Mouse (Mus musculus) midbrain, embryonic 15.5 days (tissue): ENCODE data around the gene Tnxb. TPM values are rescaled to one million over a fixed set of nuclear protein-coding genes. Genes with fewer than 3 reads are reported as not detected.
"Not testable (repeated sequence)": the region's sequence is repeated elsewhere in the genome, so short reads cannot be mapped to it uniquely, and the experiment has no call there.

Source experiments
- ATAC-seq: fragments of 200-750 bp; cut with Nextera tagmentation; replicated peaks from 2 replicates; pipeline ENCODE4 v1.8.0; 2017; ENCODE audit warnings: moderate TSS enrichment
- H3K27ac ChIP-seq: fragments of 300-500 bp; sonication (generic); 2 replicates; pipeline ENCODE4 v1.5.1; 2015; ENCODE audit warnings: mild to moderate bottlenecking, inconsistent platforms
- H3K27me3 ChIP-seq: fragments of 300-500 bp; sonication (generic); replicated peaks from 2 replicates; pipeline ENCODE4 v1.6.1; 2015; ENCODE audit warnings: inconsistent platforms
- H3K36me3 ChIP-seq: fragments of 300-500 bp; sonication (generic); replicated peaks from 2 replicates; pipeline ENCODE4 v1.6.1; 2015; ENCODE audit warnings: inconsistent platforms
- H3K4me1 ChIP-seq: fragments of 300-500 bp; sonication (generic); 2 replicates; pipeline ENCODE4 v1.6.1; 2015; ENCODE audit warnings: inconsistent platforms
- H3K4me2 ChIP-seq: fragments of 300-500 bp; sonication (generic); 2 replicates; pipeline ENCODE4 v1.6.1; 2015; ENCODE audit warnings: inconsistent platforms, mild to moderate bottlenecking, moderate library complexity
- H3K4me3 ChIP-seq: fragments of 300-500 bp; sonication (generic); 2 replicates; pipeline ENCODE4 v1.5.1; 2015; ENCODE audit warnings: mild to moderate bottlenecking, inconsistent platforms
- H3K9ac ChIP-seq: fragments of 300-500 bp; sonication (generic); 2 replicates; pipeline ENCODE4 v1.6.1; 2015; ENCODE audit warnings: mild to moderate bottlenecking, inconsistent platforms
- H3K9me3 ChIP-seq: fragments of 300-500 bp; sonication (generic); 2 replicates; pipeline ENCODE4 v1.6.1; 2016; ENCODE audit warnings: inconsistent platforms
- WGBS: fragments of 180-500 bp; shearing (Covaris S2); methylation state at CpG from one replicate; pipeline ENCODE4 v1.1.7; 2015; ENCODE audit warnings: mixed read lengths; 5-methylcytosine and 5-hydroxymethylcytosine counted together
- polyA plus RNA-seq: library from polyadenylated mRNA; unstranded; fragments of >200 nt; fragmentation: Nextera tagmentation; extraction: Ambion mirVana; gene quantifications from 2 replicates; pipeline ENCODE4 v1.2.1, GENCODE M21; 2015

Gene Tnxb
- polyA plus RNA-seq, 1 experiment from 2014 or later, result 0.18 TPM

GRCm38 (mm10) chr17:34729779-34730553, 59.6 kb downstream of the Tnxb start:
- not testable (repeated sequence) for H3K36me3 ChIP-seq, ATAC-seq, H3K4me1 ChIP-seq, H3K4me2 ChIP-seq, H3K27ac ChIP-seq, H3K9ac ChIP-seq, H3K27me3 ChIP-seq, H3K4me3 ChIP-seq, H3K9me3 ChIP-seq
- WGBS, result 88% methylated on average over 12 of the region's 12 CpGs

- H3K4me1 ChIP-seq, ATAC-seq, H3K9ac ChIP-seq, H3K27me3 ChIP-seq, H3K27ac ChIP-seq, H3K9me3 ChIP-seq, H3K4me3 ChIP-seq, H3K4me2 ChIP-seq, H3K36me3 ChIP-seq: not testable (repeated sequence)
- WGBS, result 80% methylated on average over 5 of the region's 5 CpGs
Observed at GRCm38 (mm10) chr17:34737466-34737865, 67.1 kb downstream of the Tnxb start.

GRCm38 (mm10) chr17:34739708-34740107, 69.4 kb downstream of the Tnxb start:
- H3K4me3 ChIP-seq, H3K27me3 ChIP-seq, H3K4me2 ChIP-seq, H3K9me3 ChIP-seq, H3K4me1 ChIP-seq, ATAC-seq, H3K9ac ChIP-seq, H3K27ac ChIP-seq, H3K36me3 ChIP-seq: not testable (repeated sequence)
- 88% methylated on average over 7 of the region's 7 CpGs for WGBS

- Histone ChIP-seq H3K27me3 (no peaks in the 10 kb centered on the region), H3K4me3 (no peak overlapping the region), H3K4me2 (no peak overlapping the region), H3K36me3 (no peaks in the 10 kb centered on the region), H3K9ac (no peak overlapping the region), H3K9me3 (no peaks in the 10 kb centered on the region), H3K4me1 (no peaks in the 10 kb centered on the region), H3K27ac (no peak overlapping the region)
- WGBS, result 77% methylated on average over 4 of the region's 4 CpGs
- no peak for ATAC-seq
Observed at GRCm38 (mm10) chr17:34740280-34740679, 69.9 kb downstream of the Tnxb start.

- Histone ChIP-seq H3K4me3 (no peak within 1 kb of the TSS), H3K36me3 (no peaks in the 10 kb centered on the region), H3K9me3 (no peaks in the 10 kb centered on the region), H3K27me3 (no peaks in the 10 kb centered on the region), H3K27ac (no peak within 1 kb of the TSS), H3K9ac (no peak within 1 kb of the TSS), H3K4me1 (no peaks in the 10 kb centered on the region), H3K4me2 (no peak within 1 kb of the TSS)
- no peak for ATAC-seq
- WGBS, result 91% methylated on average over 7 of the region's 7 CpGs
Observed at GRCm38 (mm10) chr17:34743719-34744118, 73.4 kb downstream of the Tnxb start, which contains the start of gene C4b. TSS of gene C4b (minus strand) at chr17:34743882.

- no peak overlapping the region for H3K9ac ChIP-seq
- no peaks in the 10 kb centered on the region for H3K4me1 ChIP-seq
- no peaks in the 10 kb centered on the region for H3K9me3 ChIP-seq
- H3K4me2 ChIP-seq, result no peak overlapping the region
- H3K27me3 ChIP-seq, result no peaks in the 10 kb centered on the region
- no peak overlapping the region for H3K27ac ChIP-seq
- H3K36me3 ChIP-seq, result no peaks in the 10 kb centered on the region
- ATAC-seq, result no peak
- no peak overlapping the region for H3K4me3 ChIP-seq
- WGBS, result 84% methylated on average over 6 of the region's 6 CpGs
Observed at GRCm38 (mm10) chr17:34744206-34744605, 73.9 kb downstream of the Tnxb start.

- H3K9me3 ChIP-seq, H3K27ac ChIP-seq, ATAC-seq, H3K9ac ChIP-seq, H3K27me3 ChIP-seq, H3K4me1 ChIP-seq, H3K4me3 ChIP-seq, H3K36me3 ChIP-seq, H3K4me2 ChIP-seq: not testable (repeated sequence)
- 93% methylated on average over 6 of the region's 6 CpGs for WGBS
Observed at GRCm38 (mm10) chr17:34744611-34745010, 74.3 kb downstream of the Tnxb start.

- H3K4me3 ChIP-seq, H3K4me1 ChIP-seq, H3K27me3 ChIP-seq, H3K9ac ChIP-seq, H3K4me2 ChIP-seq, H3K36me3 ChIP-seq, H3K27ac ChIP-seq, ATAC-seq, H3K9me3 ChIP-seq: not testable (repeated sequence)
- WGBS, result 88% methylated on average over 4 of the region's 4 CpGs
Observed at GRCm38 (mm10) chr17:34745166-34745565, 74.8 kb downstream of the Tnxb start.

GRCm38 (mm10) chr17:34746531-34746930, 76.2 kb downstream of the Tnxb start:
- H3K4me1 ChIP-seq, result no peaks in the 10 kb centered on the region
- H3K9ac ChIP-seq, result no peak overlapping the region
- no peaks in the 10 kb centered on the region for H3K27me3 ChIP-seq
- no peak overlapping the region for H3K4me2 ChIP-seq
- no peaks in the 10 kb centered on the region for H3K9me3 ChIP-seq
- H3K27ac ChIP-seq, result no peak overlapping the region
- ATAC-seq, result no peak
- no peak overlapping the region for H3K4me3 ChIP-seq
- WGBS, result 85% methylated on average over 5 of the region's 5 CpGs
- H3K36me3 ChIP-seq, result no peaks in the 10 kb centered on the region

- WGBS, result 76% methylated on average over 3 of the region's 3 CpGs
- Histone ChIP-seq H3K36me3 (no peaks in the 10 kb centered on the region), H3K9ac (no peak overlapping the region), H3K27ac (no peak overlapping the region), H3K4me3 (no peak overlapping the region), H3K9me3 (no peaks in the 10 kb centered on the region), H3K27me3 (no peaks in the 10 kb centered on the region), H3K4me2 (no peak overlapping the region), H3K4me1 (no peaks in the 10 kb centered on the region)
- ATAC-seq, result no peak
Observed at GRCm38 (mm10) chr17:34761471-34761870, 91.1 kb downstream of the Tnxb start.

Other genes starting within 250 kb of the Tnxb start
- gene Btnl4, start 193.2 kb upstream of the Tnxb start, polyA plus RNA-seq, result not detected in 2 replicates
- not detected in 2 replicates for gene Btnl6, start 153.2 kb upstream of the Tnxb start, polyA plus RNA-seq
- 7.2 and 11.8 TPM in 2 replicates for gene Notch4, start 106.3 kb upstream of the Tnxb start, polyA plus RNA-seq
- 3.8 and 5.1 TPM in 2 replicates for gene Gpsm3, start 80.7 kb upstream of the Tnxb start, polyA plus RNA-seq
- 10.2 and 10.7 TPM in 2 replicates for gene Pbx2, start 79.3 kb upstream of the Tnxb start, polyA plus RNA-seq
- gene Ager, start 72.7 kb upstream of the Tnxb start, polyA plus RNA-seq, result 1.7 and 1.8 TPM in 2 replicates
- gene Rnf5, start 66.8 kb upstream of the Tnxb start, polyA plus RNA-seq, result 306 and 313 TPM in 2 replicates
- 128 and 130 TPM in 2 replicates for gene Agpat1, start 66.3 kb upstream of the Tnxb start, polyA plus RNA-seq
- 9.2 and 10.3 TPM in 2 replicates for gene Egfl8, start 54.6 kb upstream of the Tnxb start, polyA plus RNA-seq
- 20.0 and 20.9 TPM in 2 replicates for gene Ppt2, start 42.0 kb upstream of the Tnxb start, polyA plus RNA-seq
- gene Prrt1, start 41.0 kb upstream of the Tnxb start, polyA plus RNA-seq, result 10.7 and 10.8 TPM in 2 replicates
- 14.6 and 16.0 TPM in 2 replicates for gene Fkbpl, start 25.8 kb upstream of the Tnxb start, polyA plus RNA-seq
- 123 and 125 TPM in 2 replicates for gene Atf6b, start 23.4 kb upstream of the Tnxb start, polyA plus RNA-seq
- 0.22 TPM in 2 replicates for gene C4b, start 73.3 kb downstream of the Tnxb start, polyA plus RNA-seq
- gene Cyp21a1, start 134.0 kb downstream of the Tnxb start, polyA plus RNA-seq, result not detected in 2 replicates
- gene Stk19, start 166.4 kb downstream of the Tnxb start, polyA plus RNA-seq, result 41.2 and 50.4 TPM in 2 replicates
- gene Dxo, start 166.5 kb downstream of the Tnxb start, polyA plus RNA-seq, result 75.0 and 79.1 TPM in 2 replicates
- gene Skiv2l, start 179.7 kb downstream of the Tnxb start, polyA plus RNA-seq, result 67.4 and 73.8 TPM in 2 replicates
- gene Nelfe, start 179.9 kb downstream of the Tnxb start, polyA plus RNA-seq, result 76.3 and 82.3 TPM in 2 replicates
- 2.6 and 3.3 TPM in 2 replicates for gene Cfb, start 192.0 kb downstream of the Tnxb start, polyA plus RNA-seq
- 17.4 and 17.5 TPM in 2 replicates for gene Zbtb12, start 208.9 kb downstream of the Tnxb start, polyA plus RNA-seq
- gene Gm20547, start 211.5 kb downstream of the Tnxb start, polyA plus RNA-seq, result 0.18 TPM in 1 of 2 replicates, not detected in the other
- 2.1 and 3.1 TPM in 2 replicates for gene C2, start 227.7 kb downstream of the Tnxb start, polyA plus RNA-seq
- gene Ehmt2, start 227.9 kb downstream of the Tnxb start, polyA plus RNA-seq, result 113 and 119 TPM in 2 replicates
- gene Slc44a4, start 243.9 kb downstream of the Tnxb start, polyA plus RNA-seq, result not detected in 2 replicates